Mouse (Mus musculus): ENCODE measurements around the gene Rabggtb.

DNA sequence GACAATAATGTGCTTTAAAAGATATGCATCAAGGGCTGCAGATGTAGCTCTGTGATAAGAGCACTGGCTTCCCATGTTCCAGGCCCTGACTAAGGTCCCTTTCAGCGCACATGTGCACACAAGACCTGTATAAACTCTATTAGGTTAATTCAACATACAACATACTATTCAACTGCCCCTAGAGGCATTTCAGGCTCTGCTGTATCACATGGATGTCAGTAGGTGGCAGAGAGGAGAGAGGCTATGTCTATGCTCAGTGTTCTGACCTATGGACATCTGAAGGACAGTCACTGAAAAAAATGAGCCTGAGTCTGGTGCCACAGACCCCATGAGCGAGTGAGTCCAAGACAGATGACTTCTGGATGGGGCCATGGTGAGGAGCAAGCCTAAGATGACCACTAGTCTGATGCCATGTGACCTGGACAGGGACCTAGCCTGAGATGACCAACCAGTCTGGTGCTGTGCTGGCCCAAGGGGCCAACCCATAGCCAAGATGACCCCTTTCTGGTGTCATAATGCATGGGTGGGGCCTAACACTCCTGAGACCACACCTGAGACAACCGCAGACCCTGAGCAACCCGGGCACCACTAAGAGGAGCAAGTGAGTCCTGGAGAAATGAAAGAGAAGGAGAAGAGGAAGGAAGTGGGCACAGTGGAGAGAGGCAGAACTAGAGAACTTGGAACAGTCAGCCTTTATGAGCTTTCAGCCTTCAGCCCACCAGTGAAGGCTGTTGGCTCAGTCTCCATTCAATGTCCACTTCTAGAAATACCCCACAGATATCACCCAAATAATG, 48.0 kb downstream of the Rabggtb start:
- TF ChIP-seq CTCF (IDR thresholded peaks at IDR 0.05; ENCODE audit: extremely low read depth, insufficient read depth, insufficient read length, insufficient replicate concordance) (no peak), POLR2A (IDR thresholded peaks at IDR 0.05; ENCODE audit: low read depth, low read length) (no peak)

Data from spleen, adult 2 months (tissue).